Mouse (Mus musculus) CH12.LX (cell line): ENCODE measurements around the gene Zfp629. TPM values are rescaled to one million over a fixed set of nuclear protein-coding genes. Genes with fewer than 3 reads are reported as not detected.

Experiments used
- DNase-seq: peaks from one replicate; pipeline ENCODE4 v3.0.0-alpha.2; 2013; ENCODE audit errors: extremely low read depth
- H3K27ac ChIP-seq: 2 replicates; pipeline ENCODE4 v1.5.1; 2012; ENCODE audit warnings: low read depth, mild to moderate bottlenecking, control low read depth, moderate library complexity; ENCODE audit not compliant: insufficient read depth
- H3K27me3 ChIP-seq: replicated peaks from 2 replicates; pipeline ENCODE3; 2012; ENCODE audit warnings: inconsistent platforms
- H3K36me3 ChIP-seq, 2 experiments: replicated peaks in 1 of 2; 2 replicates each; pipeline versions ENCODE3 to v1.6.1; 2012; ENCODE audit warnings: inconsistent platforms in 1 of 2, low read length in 1 of 2, mild to moderate bottlenecking in 1 of 2, mixed read lengths in 1 of 2, moderate library complexity in 1 of 2; ENCODE audit not compliant: control insufficient read depth in 1 of 2, insufficient read depth in 1 of 2
- H3K4me1 ChIP-seq, 2 experiments: 2 replicates each; pipeline ENCODE4 v1.6.1; 2012; ENCODE audit warnings: inconsistent platforms in 1 of 2, moderate library complexity in 1 of 2; ENCODE audit not compliant: insufficient read depth in 2 of 2, control insufficient read depth in 1 of 2
- H3K4me2 ChIP-seq: 2 replicates; pipeline ENCODE4 v1.6.1; 2012; ENCODE audit warnings: low read depth, mild to moderate bottlenecking, control low read depth; ENCODE audit not compliant: poor library complexity, insufficient read depth, severe bottlenecking
- H3K4me3 ChIP-seq, 3 experiments: fragments of 150-350 bp in 1 of 3; sonication (generic) in 1 of 3; replicated peaks in 1 of 3; 2 replicates each; pipeline versions ENCODE3 to v1.5.1; 2011 to 2012; ENCODE audit warnings: low read depth in 2 of 3, low read length in 2 of 3, mild to moderate bottlenecking in 2 of 3, moderate library complexity in 2 of 3, control low read depth in 1 of 3, improper control_type of control experiment in 1 of 3, inconsistent platforms in 1 of 3, mixed read lengths in 1 of 3; ENCODE audit not compliant: poor library complexity in 1 of 3
- H3K79me2 ChIP-seq: replicated peaks from 2 replicates; pipeline ENCODE4 v1.6.1; 2012; ENCODE audit warnings: mild to moderate bottlenecking, moderate library complexity; ENCODE audit not compliant: control insufficient read depth, poor library complexity, insufficient read depth, severe bottlenecking; ENCODE audit errors: extremely low read depth
- H3K9ac ChIP-seq: 2 replicates; pipeline ENCODE4 v1.6.1; 2012; ENCODE audit warnings: low read depth, mild to moderate bottlenecking, control low read depth, moderate library complexity; ENCODE audit not compliant: insufficient read depth
- H3K9me3 ChIP-seq: replicated peaks from 2 replicates; pipeline ENCODE3; 2012; ENCODE audit warnings: low read length, inconsistent platforms, mixed read lengths
- BHLHE40 ChIP-seq: IDR thresholded peaks from 2 replicates; pipeline ENCODE4 v1.6.1; 2011; ENCODE audit warnings: mild to moderate bottlenecking, low read depth, low read length, improper control_type of control experiment
- CHD1 ChIP-seq: IDR thresholded peaks from 2 replicates; pipeline ENCODE4 v1.6.1; 2012; ENCODE audit warnings: low read depth, low read length, improper control_type of control experiment, inconsistent platforms
- CHD2 ChIP-seq: IDR thresholded peaks from 2 replicates; pipeline ENCODE4 v1.6.1; 2011; ENCODE audit warnings: low read length, improper control_type of control experiment
- CTCF ChIP-seq, 2 experiments: IDR thresholded peaks in 1 of 2; conservative IDR thresholded peaks in 1 of 2; 2 replicates each; pipeline ENCODE4 v1.5.1; 2011 to 2012; ENCODE audit warnings: low read depth in 2 of 2, low read length in 2 of 2, improper control_type of control experiment in 1 of 2, inconsistent platforms in 1 of 2, mild to moderate bottlenecking in 1 of 2, moderate library complexity in 1 of 2
- ELF1 ChIP-seq: IDR thresholded peaks from 2 replicates; pipeline ENCODE4 v1.6.1; 2014; ENCODE audit warnings: low read depth, mild to moderate bottlenecking, inconsistent platforms, low read length, improper control_type of control experiment
- ETS1 ChIP-seq: conservative IDR thresholded peaks from 2 replicates; pipeline ENCODE4 v1.6.1; 2012; ENCODE audit warnings: low read depth, mild to moderate bottlenecking, inconsistent platforms, low read length, improper control_type of control experiment, moderate library complexity
- GABPA ChIP-seq: IDR thresholded peaks from 2 replicates; pipeline ENCODE4 v1.6.1; 2012; ENCODE audit warnings: low read depth, low read length, improper control_type of control experiment, inconsistent platforms; ENCODE audit not compliant: insufficient replicate concordance
- IRF4 ChIP-seq: IDR thresholded peaks from 2 replicates; pipeline ENCODE4 v1.6.1; 2014; ENCODE audit warnings: low read depth, mild to moderate bottlenecking, inconsistent platforms, low read length, improper control_type of control experiment
- JUN ChIP-seq: IDR thresholded peaks from 2 replicates; pipeline ENCODE4 v1.6.1; 2011; ENCODE audit warnings: low read depth, mild to moderate bottlenecking, low read length, improper control_type of control experiment, moderate library complexity; ENCODE audit not compliant: insufficient read depth
- JUND ChIP-seq: conservative IDR thresholded peaks from 2 replicates; pipeline ENCODE4 v1.6.1; 2011; ENCODE audit warnings: low read depth, low read length, improper control_type of control experiment
- KAT2A ChIP-seq: IDR thresholded peaks from 2 replicates; pipeline ENCODE4 v1.6.1; 2012; ENCODE audit warnings: low read length, improper control_type of control experiment, inconsistent platforms; ENCODE audit not compliant: insufficient replicate concordance
- MAFK ChIP-seq: IDR thresholded peaks from 2 replicates; pipeline ENCODE4 v1.6.1; 2011; ENCODE audit warnings: low read length, improper control_type of control experiment; ENCODE audit not compliant: insufficient replicate concordance
- MAX ChIP-seq: IDR thresholded peaks from 2 replicates; pipeline ENCODE4 v1.6.1; 2011; ENCODE audit warnings: low read length, improper control_type of control experiment
- MAZ ChIP-seq: IDR thresholded peaks from 2 replicates; pipeline ENCODE4 v1.6.1; 2012; ENCODE audit warnings: low read depth, mild to moderate bottlenecking, inconsistent platforms, low read length, improper control_type of control experiment, moderate library complexity
- NELFE ChIP-seq: IDR thresholded peaks from 2 replicates; pipeline ENCODE4 v1.6.1; 2011; ENCODE audit warnings: low read depth, low read length, improper control_type of control experiment
- TCF12 ChIP-seq: IDR thresholded peaks from 2 replicates; pipeline ENCODE4 v1.6.1; 2014; ENCODE audit warnings: low read depth, mild to moderate bottlenecking, inconsistent platforms, low read length, improper control_type of control experiment
- USF1 ChIP-seq: IDR thresholded peaks from 2 replicates; pipeline ENCODE4 v1.6.1; 2014; ENCODE audit warnings: low read depth, mild to moderate bottlenecking, inconsistent platforms, low read length, improper control_type of control experiment
- USF2 ChIP-seq: conservative IDR thresholded peaks from 2 replicates; pipeline ENCODE4 v1.6.1; 2011; ENCODE audit warnings: low read depth, low read length, improper control_type of control experiment
- ZMIZ1 ChIP-seq: IDR thresholded peaks from 2 replicates; pipeline ENCODE4 v1.6.1; 2012; ENCODE audit warnings: low read depth, mild to moderate bottlenecking, inconsistent platforms, low read length, improper control_type of control experiment
- ZNF384 ChIP-seq: IDR thresholded peaks from 2 replicates; pipeline ENCODE4 v1.6.1; 2012; ENCODE audit warnings: low read depth, low read length, improper control_type of control experiment, inconsistent platforms
- dilution Hi-C: fragments of 300-500 bp; cut with MboI; formaldehyde crosslinking; loops from 2 replicates; pipeline ENCODE4 v1.14.3; 2020; ENCODE audit warnings: low sequenced_read_pairs; ENCODE audit not compliant: extremely low pct_unique_long_range_greater_than_20kb, extremely low pct_ligation_motif_present
- in situ Hi-C: fragments of 300-500 bp; cut with MboI; formaldehyde crosslinking; loops from 3 replicates; pipeline ENCODE4 v1.14.3; 2019; ENCODE audit warnings: low sequenced_read_pairs, low pct_ligation_motif_present, low pct_unique_long_range_greater_than_20kb, mixed read lengths
- polyA plus RNA-seq: library from polyadenylated mRNA; unstranded; fragments of >175 nt; gene quantifications from 2 replicates; pipeline ENCODE4 v1.2.1, GENCODE M21; 2012; ENCODE audit warnings: low read depth; ENCODE audit not compliant: insufficient read length
- total RNA-seq, 2 experiments: library from RNA; depleted of rRNA; stranded (reverse); fragments of 300-350 nt in 1 of 2; fragments of >200 nt in 1 of 2; gene quantifications; 2 replicates each; pipeline ENCODE4 v1.2.3; 2012 to 2014

The Zfp629 gene
- total and polyA plus RNA-seq, 3 experiments, result 0.38 to 3.2 (median 0.94) TPM

- TF ChIP-seq JUND (no peak), CHD1 (no peak), NELFE (peak; percentile 97), MAZ (0 out of 2 replicates have a peak, but pooled peaks have one; percentile 70), GABPA (no peak), ZMIZ1 (peak; percentile 92), ZNF384 (no peak), MAFK (no peak)
- TF ChIP-seq, all 38 proteins: peak for 20
These were observed 42.6 kb downstream of the Zfp629 start, which contains the start of gene Phkg2 (continued) for GRCm38 (mm10) chr7:127572895-127573471.

- no peak for DNase-seq
- in situ Hi-C loops (loop anchor here (5.0 kb wide), 1 partner anchor 37 kb away; no protein-coding TSS in a partner anchor), dilution Hi-C loops (no loop called here)
- Histone ChIP-seq H3K4me3 (no peak overlapping the region), H3K27ac (no peak overlapping the region), H3K36me3 (peaks cover 33 to 77% of the 10 kb centered on the region in 2 experiments), H3K4me1 (peaks cover 0 to 8% of the 10 kb centered on the region in 2 experiments; a peak in 1 of 4 replicates), H3K27me3 (no peaks in the 10 kb centered on the region), H3K9ac (no peak overlapping the region), H3K4me2 (no peak overlapping the region), H3K9me3 (no peaks in the 10 kb centered on the region), H3K79me2 (no peaks in the 10 kb centered on the region)
- TF ChIP-seq USF1 (no peak), CHD2 (no peak), JUN (no peak), ELF1 (no peak), USF2 (no peak), ETS1 (no peak), TCF12 (no peak), ZMIZ1 (no peak), MAX (no peak), BHLHE40 (no peak), IRF4 (no peak), KAT2A (no peak), CTCF (conservative IDR thresholded peaks at IDR 0.05 in 1 of 2, IDR thresholded peaks at IDR 0.05 in 1 of 2; ENCODE audit: low read depth in 2 of 2, low read length in 2 of 2) (no peak), MAZ (no peak)
These were observed 51.0 kb downstream of the Zfp629 start for GRCm38 (mm10) chr7:127564381-127565150.
